Mouse (Mus musculus) limb, embryonic 11.5 days (tissue): ENCODE measurements at regions not wholly inside any gene's neighbourhood (a gene's known extent, or its start where the extent isn't known, plus 50 kb on each side); places are given as distances from the start of the nearest gene placed in this dataset.

Source experiments
- ATAC-seq: fragments of 200-750 bp; cut with Nextera tagmentation; 2 replicates; pipeline ENCODE4 v1.8.0; 2017; ENCODE audit warnings: low read depth; ENCODE audit not compliant: insufficient number of reproducible peaks, low FRiP score, low TSS enrichment
- DNase-seq: peaks from one replicate; pipeline ENCODE4 v3.0.0-alpha.2; 2015; ENCODE audit warnings: low spot score
- H3K27ac ChIP-seq: fragments of 300-500 bp; sonication (generic); replicated peaks from 2 replicates; pipeline ENCODE4 v1.5.1; 2014; ENCODE audit warnings: low read depth, mild to moderate bottlenecking, low read length
- H3K27me3 ChIP-seq: fragments of 300-500 bp; sonication (generic); 2 replicates; pipeline ENCODE4 v1.6.1; 2014; ENCODE audit warnings: mild to moderate bottlenecking, low read length, mixed read lengths; ENCODE audit not compliant: control insufficient read depth, insufficient read depth
- H3K36me3 ChIP-seq: fragments of 300-500 bp; sonication (generic); 2 replicates; pipeline ENCODE4 v1.6.1; 2014; ENCODE audit warnings: mild to moderate bottlenecking, low read length, moderate library complexity, mixed read lengths; ENCODE audit not compliant: control insufficient read depth, insufficient read depth
- H3K4me1 ChIP-seq: fragments of 300-500 bp; sonication (generic); 2 replicates; pipeline ENCODE4 v1.6.1; 2014; ENCODE audit warnings: low read length, mixed read lengths; ENCODE audit not compliant: control insufficient read depth, insufficient read depth
- H3K4me2 ChIP-seq: fragments of 300-500 bp; sonication (generic); 2 replicates; pipeline ENCODE4 v1.6.1; 2014; ENCODE audit warnings: low read depth, mild to moderate bottlenecking, moderate library complexity; ENCODE audit not compliant: severe bottlenecking
- H3K4me3 ChIP-seq: fragments of 300-500 bp; sonication (generic); 2 replicates; pipeline ENCODE4 v1.5.1; 2014; ENCODE audit warnings: low read depth, low read length
- H3K9ac ChIP-seq: fragments of 300-500 bp; sonication (generic); 2 replicates; pipeline ENCODE4 v1.6.1; 2014; ENCODE audit warnings: mild to moderate bottlenecking, low read length
- H3K9me3 ChIP-seq: fragments of 300-500 bp; sonication (generic); 2 replicates; pipeline ENCODE4 v1.6.1; 2016; ENCODE audit warnings: low read length; ENCODE audit not compliant: control insufficient read depth
- WGBS: fragments of 180-500 bp; shearing (Covaris S2); extraction: QIAGEN DNeasy Blood & Tissue Kit; methylation state at CpG from one replicate; pipeline ENCODE4 v1.1.7; 2014; 5-methylcytosine and 5-hydroxymethylcytosine counted together

GRCm38 (mm10) chr11:34153749-34154525 is 54.0 kb downstream of the Foxi1 start:
- Histone ChIP-seq H3K27ac (no peak overlapping the region), H3K4me3 (no peak overlapping the region), H3K9ac (no peak overlapping the region), H3K4me2 (no peak overlapping the region), H3K4me1 (no peaks in the 10 kb centered on the region), H3K36me3 (no peaks in the 10 kb centered on the region), H3K9me3 (no peaks in the 10 kb centered on the region), H3K27me3 (no peaks in the 10 kb centered on the region)
- DNase-seq, result no peak
- WGBS, result 89% methylated on average over 5 of the region's 5 CpGs
- ATAC-seq, result no peak

- no peaks in the 10 kb centered on the region for H3K4me1 ChIP-seq
- no peaks in the 10 kb centered on the region for H3K36me3 ChIP-seq
- peak; percentile 83 for DNase-seq
These were observed 51.1 kb upstream of the 4930469K13Rik start for GRCm38 (mm10) chr11:34149370-34149976.

More at GRCm38 (mm10) chr11:34149370-34149976, 51.1 kb upstream of the 4930469K13Rik start:
- no peak overlapping the region for H3K4me3 ChIP-seq
- H3K27me3 ChIP-seq, result no peaks in the 10 kb centered on the region
- WGBS, result 31% methylated on average over 5 of the region's 5 CpGs
- no peak overlapping the region for H3K4me2 ChIP-seq
- no peak overlapping the region for H3K9ac ChIP-seq
- no peaks in the 10 kb centered on the region for H3K9me3 ChIP-seq
- no peak overlapping the region for H3K27ac ChIP-seq
- ATAC-seq, result 0 out of 2 replicates have a peak, but pooled peaks have one; percentile 13
